ENCODE assay signal across 1 mouse cellular context in genomic region chr11:50431134-50432068, GRCm38 (mm10).
TF ChIP-seq lines count a peak whose summit lies in the region.

No protein-coding gene starts in this region.

TF ChIP-seq in CH12.LX, 34 proteins besides CTCF, POLR2A, EP300 and RAD21 (continued from another document):
- TF ChIP-seq JUN (IDR thresholded peaks at IDR 0.05; ENCODE audit: insufficient read depth, low read depth, low read length), result no peak
- TF ChIP-seq BHLHE40 (IDR thresholded peaks at IDR 0.05; ENCODE audit: low read depth, low read length), result no peak; the same call in none of the 2 replicates
- TF ChIP-seq USF2 (conservative IDR thresholded peaks at IDR 0.05; ENCODE audit: low read depth, low read length), result no peak
- peak; percentile 70; the same call in 1 of the 2 replicates for TF ChIP-seq MYC (IDR thresholded peaks at IDR 0.05; ENCODE audit: low read depth, low read length)
- TF ChIP-seq MAX (IDR thresholded peaks at IDR 0.05; ENCODE audit: low read length), result peak; percentile 76; the same call in 1 of the 2 replicates
- TF ChIP-seq UBTF (IDR thresholded peaks at IDR 0.05; ENCODE audit: low read depth, low read length), result no peak
- peak; percentile 78 for TF ChIP-seq NRF1 (IDR thresholded peaks at IDR 0.05; ENCODE audit: low read depth, low read length)
- peak; percentile 51; the same call in 1 of the 2 replicates for TF ChIP-seq TCF12 (IDR thresholded peaks at IDR 0.05; ENCODE audit: low read depth, low read length)
- 0 out of 2 replicates have a peak, but pooled peaks have one; percentile 28 for TF ChIP-seq ELF1 (IDR thresholded peaks at IDR 0.05; ENCODE audit: low read depth, low read length)
- TF ChIP-seq E2F4 (IDR thresholded peaks at IDR 0.05; ENCODE audit: insufficient replicate concordance, low read depth, low read length), result 0 out of 2 replicates have a peak, but pooled peaks have one; percentile 74
- TF ChIP-seq CHD1 (IDR thresholded peaks at IDR 0.05; ENCODE audit: low read depth, low read length), result 0 out of 2 replicates have a peak, but pooled peaks have one; percentile 79
- TF ChIP-seq GABPA (IDR thresholded peaks at IDR 0.05; ENCODE audit: insufficient replicate concordance, low read depth, low read length), result no peak
- no peak for TF ChIP-seq USF1 (IDR thresholded peaks at IDR 0.05; ENCODE audit: low read depth, low read length)
- no peak for TF ChIP-seq ZC3H11A (IDR thresholded peaks at IDR 0.05; ENCODE audit: low read depth, low read length)
- TF ChIP-seq ZKSCAN1 (IDR thresholded peaks at IDR 0.05; ENCODE audit: borderline replicate concordance, low read depth, low read length), result no peak
- peak; percentile 66 for TF ChIP-seq SIN3A (IDR thresholded peaks at IDR 0.05; ENCODE audit: low read length)
TF ChIP-seq in CH12.LX: peak in this region for 19.
